Mouse (Mus musculus): Measurements from ENCODE around the gene 5730522E02Rik.

DNA sequence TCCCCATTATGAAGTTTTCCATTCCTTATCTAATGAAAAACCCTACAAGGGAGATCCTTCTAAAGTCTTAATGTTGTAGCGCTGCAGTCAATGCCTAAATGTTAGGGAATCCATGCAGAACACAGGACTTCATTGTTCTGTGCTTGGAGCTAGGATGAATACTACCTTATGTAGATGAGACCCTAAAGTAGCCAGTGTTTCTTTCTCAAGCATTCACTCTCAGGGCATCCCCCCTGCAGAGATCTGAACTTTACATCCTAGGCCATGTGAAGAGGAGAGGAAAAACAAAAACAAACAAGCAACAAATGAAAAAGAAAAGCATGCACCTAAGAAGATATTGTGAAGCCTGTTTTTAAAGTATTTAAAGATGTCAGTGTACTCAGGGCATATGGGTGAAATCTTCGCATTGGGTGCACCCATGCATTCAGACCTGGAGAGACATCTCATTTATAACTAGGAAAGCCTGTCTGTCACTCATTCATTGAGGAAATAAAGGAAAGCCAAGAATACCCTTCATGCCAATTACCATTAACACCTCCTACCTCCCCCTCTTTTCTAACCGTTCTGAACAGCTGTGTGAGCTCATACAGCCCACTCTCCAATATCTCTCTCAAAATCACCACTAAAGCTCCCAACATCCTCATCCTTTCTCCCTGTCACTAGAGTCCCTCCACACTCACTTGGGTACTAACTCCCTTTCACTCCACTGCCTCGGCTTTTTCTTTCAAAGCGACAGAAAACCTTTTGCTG is 442.8 kb downstream of the 5730522E02Rik start:
- TF ChIP-seq POLR2AphosphoS2 (IDR thresholded peaks at IDR 0.05; ENCODE audit: low read length) = no peak
- no peak for TF ChIP-seq MAX (IDR thresholded peaks at IDR 0.05; ENCODE audit: low read length)
- no peak for TF ChIP-seq CTCF (IDR thresholded peaks at IDR 0.05 in 2 of 3, conservative IDR thresholded peaks at IDR 0.05 in 1 of 3; ENCODE audit: control insufficient read depth in 1 of 3, insufficient read depth in 1 of 3, low read depth in 2 of 3, low read length in 3 of 3, poor library complexity in 1 of 3, severe bottlenecking in 1 of 3)
- no peak for TF ChIP-seq BHLHE40 (IDR thresholded peaks at IDR 0.05; ENCODE audit: borderline replicate concordance, low read depth, low read length)
- no peak for TF ChIP-seq POLR2A (IDR thresholded peaks at IDR 0.05; ENCODE audit: control insufficient read depth in 1 of 2, insufficient read depth in 1 of 2, low read depth in 1 of 2, low read length in 2 of 2, poor library complexity in 1 of 2)
- no peak for TF ChIP-seq POLR2AphosphoS5 (IDR thresholded peaks at IDR 0.05; ENCODE audit: borderline replicate concordance, low read depth, low read length)
- no peak for TF ChIP-seq ZNF384 (IDR thresholded peaks at IDR 0.05; ENCODE audit: low read depth, low read length)
- no peak for TF ChIP-seq CHD2 (IDR thresholded peaks at IDR 0.05; ENCODE audit: low read length)
- TF ChIP-seq KAT2A (conservative IDR thresholded peaks at IDR 0.05; ENCODE audit: low read depth, low read length) = no peak
- no peak for TF ChIP-seq RCOR1 (IDR thresholded peaks at IDR 0.05; ENCODE audit: low read depth, low read length)
- no peak for TF ChIP-seq GABPA (IDR thresholded peaks at IDR 0.05; ENCODE audit: low read depth, low read length)

Data from MEL (cell line).